Mouse (Mus musculus): ENCODE data around the gene Pls1. TPM values are rescaled to one million over a fixed set of nuclear protein-coding genes. Genes with fewer than 3 reads are reported as not detected.

Pls1 gene
- polyA plus RNA-seq (2016; fragmentation: Nextera tagmentation; extraction: Ambion mirVana) = 9.9 and 10.7 TPM in 2 replicates

DNA sequence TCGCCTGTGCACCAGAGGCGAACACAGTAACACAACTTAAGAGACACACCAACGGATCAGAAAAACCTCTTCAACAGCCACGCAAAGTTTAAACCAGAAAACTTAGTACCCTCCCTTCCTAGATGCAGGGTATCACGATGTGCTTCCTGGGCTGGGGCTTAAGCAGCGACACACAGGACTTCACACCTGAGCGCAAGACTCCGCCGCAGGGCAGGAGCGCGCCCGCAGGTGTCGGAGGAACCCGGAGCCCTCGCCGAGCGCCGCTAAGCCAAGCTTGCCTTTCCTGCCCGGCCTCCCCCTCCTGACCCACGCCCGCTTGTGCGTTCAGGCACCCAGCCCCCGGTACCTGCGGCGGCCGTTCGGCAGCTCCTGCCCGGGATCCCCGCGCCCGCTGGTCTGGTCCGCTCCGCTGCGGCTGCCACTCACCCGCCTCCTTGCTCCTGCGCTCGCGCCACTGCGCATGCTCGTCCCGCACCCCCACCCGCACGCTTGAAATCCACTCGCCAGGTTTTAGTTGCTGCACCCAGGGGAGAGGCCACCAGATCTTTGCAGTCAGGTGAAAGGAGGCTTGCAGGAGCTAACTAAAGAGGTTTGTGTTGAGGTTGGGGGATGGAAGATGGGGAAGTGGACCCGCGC, at the start of gene Pls1:
Gene Pls1, minus strand, starts transcription at position 487 of the 636 bp plus-strand sequence.
- ATAC-seq = peak; percentile 64; the same call in 1 of the 2 replicates
- WGBS (ENCODE audit: insufficient replicate concordance) = under 1% methylated on average over 46 of the region's 46 CpGs

DNA sequence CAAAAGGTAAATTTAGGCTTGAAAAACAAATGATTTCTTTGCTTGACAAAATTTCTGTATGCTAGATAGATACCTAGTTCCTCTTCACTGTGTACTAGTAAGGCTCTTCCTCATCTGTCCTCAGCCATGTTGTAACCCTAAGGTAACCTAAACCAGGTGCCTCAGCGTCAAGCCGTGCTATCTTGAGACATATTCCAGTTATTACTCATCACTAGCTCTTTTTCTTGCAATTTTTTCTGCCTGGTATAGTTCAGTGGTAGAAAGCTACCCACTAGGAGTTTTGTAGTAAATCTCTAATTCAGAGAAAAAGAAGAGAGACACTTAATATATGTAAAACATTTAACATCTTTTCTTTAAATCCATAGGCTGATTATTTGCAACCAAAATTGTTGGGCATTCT, 37.6 kb upstream of the Pls1 start:
- no peaks in the 10 kb centered on the region for H3K27me3 ChIP-seq (replicated peaks)
- no peak for ATAC-seq
- peaks cover 35% of the 10 kb centered on the region for H3K36me3 ChIP-seq
- no peak overlapping the region for H3K9ac ChIP-seq
- no peaks in the 10 kb centered on the region for H3K4me1 ChIP-seq
- H3K27ac ChIP-seq = no peak overlapping the region
- H3K4me2 ChIP-seq = no peak overlapping the region
- WGBS (ENCODE audit: insufficient replicate concordance) = 79% methylated on average over 2 of the region's 2 CpGs
- no peaks in the 10 kb centered on the region for H3K9me3 ChIP-seq (replicated peaks)
- H3K4me3 ChIP-seq = no peak overlapping the region

More for the DNA sequence above, at the start of gene Pls1:
- Histone ChIP-seq H3K4me2 (peak within 1 kb of the TSS; percentile 68), H3K27ac (no peak within 1 kb of the TSS), H3K36me3 (no peaks in the 10 kb centered on the region), H3K4me1 (no peaks in the 10 kb centered on the region; the same call in 1 of the 2 replicates), H3K4me3 (peak within 1 kb of the TSS; percentile 54), H3K9ac (peak within 1 kb of the TSS; percentile 39), H3K27me3 (replicated peaks) (peaks cover 40% of the 10 kb centered on the region), H3K9me3 (replicated peaks) (no peaks in the 10 kb centered on the region)

DNA sequence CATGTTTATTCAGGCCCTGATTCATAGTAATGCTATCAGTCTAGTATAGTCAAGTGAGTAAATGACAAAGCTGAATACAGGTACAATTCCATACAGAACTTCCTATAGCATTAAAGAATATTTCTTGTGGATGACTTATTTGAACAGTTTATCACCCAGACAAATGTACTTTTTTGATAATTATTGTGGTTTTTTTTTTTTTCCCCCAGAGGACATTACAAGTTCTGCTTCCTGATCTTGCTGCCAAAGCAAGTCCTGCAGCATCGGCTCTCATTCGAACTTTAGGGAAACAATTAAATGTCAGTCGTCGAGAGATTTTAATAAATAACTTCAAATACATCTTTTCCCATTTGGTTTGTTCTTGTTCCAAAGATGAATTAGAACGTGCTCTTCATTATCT, 33.1 kb upstream of the Pls1 start:
- H3K9ac ChIP-seq = no peak overlapping the region
- H3K9me3 ChIP-seq (replicated peaks) = no peaks in the 10 kb centered on the region
- H3K36me3 ChIP-seq = peaks cover 32% of the 10 kb centered on the region
- H3K4me1 ChIP-seq = no peaks in the 10 kb centered on the region
- H3K27me3 ChIP-seq (replicated peaks) = no peaks in the 10 kb centered on the region
- WGBS (ENCODE audit: insufficient replicate concordance) = 78% methylated on average over 5 of the region's 5 CpGs
- H3K27ac ChIP-seq = no peak overlapping the region
- H3K4me3 ChIP-seq = no peak overlapping the region
- no peak overlapping the region for H3K4me2 ChIP-seq
- ATAC-seq = no peak

DNA sequence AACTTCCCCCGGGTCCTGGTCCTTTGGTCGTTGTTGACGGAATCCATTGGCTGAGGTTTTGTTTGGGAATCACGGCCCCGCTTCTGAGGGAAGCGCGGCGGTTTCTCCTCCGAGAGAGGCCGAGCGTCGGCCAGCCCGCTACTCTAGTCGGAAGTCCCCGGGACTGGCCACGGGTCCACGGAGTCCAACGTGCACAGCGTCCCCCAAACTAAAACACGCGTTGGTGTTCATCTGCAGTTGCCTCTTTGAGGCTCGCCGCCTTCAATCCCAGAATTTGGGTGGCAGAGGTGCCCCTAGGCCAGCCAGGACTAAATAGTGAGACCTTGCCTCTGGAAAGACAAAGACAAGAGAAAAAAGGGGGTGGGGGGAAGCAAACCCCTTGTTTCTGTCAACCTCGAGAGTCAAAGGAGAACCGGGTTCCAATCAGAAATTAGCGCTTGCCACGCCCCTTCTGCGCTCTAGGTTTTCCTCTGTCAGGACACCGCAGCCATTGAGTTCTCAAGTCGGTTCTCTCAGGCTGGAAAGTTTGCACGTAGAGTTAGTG, 13.0 kb upstream of the Pls1 start:
- under 1% methylated on average over 31 of the region's 31 CpGs for WGBS (ENCODE audit: insufficient replicate concordance)
- H3K27ac ChIP-seq = peak overlapping the region; percentile 76
- H3K36me3 ChIP-seq = peaks cover 5% of the 10 kb centered on the region
- H3K4me1 ChIP-seq = peaks cover 7% of the 10 kb centered on the region; the same call in 1 of the 2 replicates
- ATAC-seq = peak; percentile 28
- peak overlapping the region; percentile 96 for H3K4me3 ChIP-seq
- no peaks in the 10 kb centered on the region for H3K9me3 ChIP-seq (replicated peaks)
- H3K27me3 ChIP-seq (replicated peaks) = no peaks in the 10 kb centered on the region
- H3K9ac ChIP-seq = peak overlapping the region; percentile 89
- H3K4me2 ChIP-seq = peak overlapping the region; percentile 98

DNA sequence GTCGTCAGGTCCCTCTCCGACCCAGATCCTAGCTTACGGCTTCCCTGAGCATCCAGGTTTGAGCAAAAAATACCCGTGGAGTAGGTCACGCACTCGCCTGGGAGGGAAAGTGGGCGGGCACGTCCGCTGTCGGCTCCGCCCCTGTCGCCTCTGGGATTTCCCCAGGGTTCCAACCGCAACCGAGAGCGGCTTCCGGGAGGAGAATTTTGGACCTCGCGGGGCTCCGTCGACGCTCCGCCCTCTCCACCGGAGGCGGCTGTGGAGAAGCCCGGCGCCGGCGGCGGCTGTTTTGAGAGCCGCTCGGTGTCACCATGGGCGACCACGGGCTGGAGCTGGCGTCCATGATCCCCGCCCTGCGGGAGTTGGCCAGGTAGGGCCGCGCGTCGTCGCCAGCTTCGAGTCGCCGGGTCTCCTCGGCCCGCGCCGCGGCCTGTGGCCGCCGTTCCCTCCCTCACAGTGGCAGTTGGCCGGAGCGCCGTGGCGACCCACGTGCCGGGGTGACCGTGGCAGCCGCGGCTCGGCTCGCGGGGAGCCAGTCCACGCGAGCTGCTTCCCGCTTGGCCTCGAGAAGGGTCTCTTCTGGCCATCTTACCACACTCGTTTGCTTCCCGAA, 12.4 kb upstream of the Pls1 start, which contains the start of gene Atr:
Gene Atr, plus strand, starts transcription at position 184 of the 613 bp plus-strand sequence.
- Histone ChIP-seq H3K4me3 (peak within 1 kb of the TSS; percentile 96), H3K4me1 (peaks cover 7% of the 10 kb centered on the region; the same call in 1 of the 2 replicates), H3K9ac (peak within 1 kb of the TSS; percentile 89), H3K4me2 (peak within 1 kb of the TSS; percentile 98), H3K27ac (peak within 1 kb of the TSS; percentile 76), H3K36me3 (no peaks in the 10 kb centered on the region), H3K9me3 (replicated peaks) (no peaks in the 10 kb centered on the region), H3K27me3 (replicated peaks) (no peaks in the 10 kb centered on the region)
- ATAC-seq = peak; percentile 92
- 2% methylated on average over 64 of the region's 69 CpGs for WGBS (ENCODE audit: insufficient replicate concordance)

DNA sequence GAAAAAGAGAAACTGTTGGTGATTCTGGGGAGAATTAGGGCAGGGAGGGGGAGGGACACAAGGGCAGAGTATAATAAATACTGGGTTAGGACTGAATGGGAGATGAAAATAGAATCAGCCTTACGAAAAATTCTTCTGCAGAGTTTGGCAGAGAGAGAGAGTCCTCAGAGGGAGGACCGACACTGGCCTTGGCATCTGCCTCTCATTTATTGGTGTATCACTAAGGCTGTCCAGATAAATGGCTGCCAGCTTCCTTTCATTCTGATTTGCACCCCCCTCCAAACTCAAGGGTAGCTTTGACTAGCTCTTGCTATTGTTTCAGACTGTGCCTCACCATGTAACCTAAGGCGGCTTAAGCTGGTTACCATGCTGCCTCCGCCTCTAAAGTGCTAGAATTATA, 10.9 kb upstream of the Pls1 start:
- Histone ChIP-seq H3K9ac (no peak overlapping the region), H3K27ac (no peak overlapping the region), H3K4me1 (peaks cover 7% of the 10 kb centered on the region; the same call in 1 of the 2 replicates), H3K9me3 (replicated peaks) (no peaks in the 10 kb centered on the region), H3K36me3 (no peaks in the 10 kb centered on the region), H3K4me3 (no peak overlapping the region), H3K4me2 (no peak overlapping the region), H3K27me3 (replicated peaks) (no peaks in the 10 kb centered on the region)
- no peak for ATAC-seq
- WGBS (ENCODE audit: insufficient replicate concordance) = 74% methylated on average over 4 of the region's 4 CpGs

DNA sequence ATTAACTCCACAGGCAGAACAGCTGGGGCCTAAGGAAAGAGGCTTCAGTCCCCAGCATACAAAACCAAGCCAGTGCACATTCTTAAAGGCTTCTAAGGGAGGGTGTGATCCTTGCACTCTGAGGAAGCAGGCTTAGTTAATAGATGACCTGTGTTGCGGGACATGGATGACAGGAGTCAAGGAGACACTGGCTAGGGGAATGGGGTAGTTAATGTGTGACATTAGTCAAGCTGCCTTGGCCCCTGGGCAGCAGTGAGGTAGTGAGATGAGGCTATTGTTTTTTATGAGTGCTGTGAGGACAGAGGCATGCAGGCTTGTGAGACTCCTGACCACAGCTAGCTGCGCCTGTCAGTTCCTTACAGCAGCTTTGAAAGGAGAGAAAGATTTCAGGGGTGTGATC, 9.8 kb upstream of the Pls1 start:
- no peaks in the 10 kb centered on the region for H3K9me3 ChIP-seq (replicated peaks)
- no peak overlapping the region for H3K9ac ChIP-seq
- H3K36me3 ChIP-seq = no peaks in the 10 kb centered on the region
- no peak overlapping the region for H3K4me3 ChIP-seq
- H3K4me2 ChIP-seq = no peak overlapping the region
- no peaks in the 10 kb centered on the region for H3K27me3 ChIP-seq (replicated peaks)
- WGBS (ENCODE audit: insufficient replicate concordance) = 70% methylated on average over 2 of the region's 2 CpGs
- no peak for ATAC-seq
- H3K4me1 ChIP-seq = peaks cover 7% of the 10 kb centered on the region; the same call in 1 of the 2 replicates
- no peak overlapping the region for H3K27ac ChIP-seq

DNA sequence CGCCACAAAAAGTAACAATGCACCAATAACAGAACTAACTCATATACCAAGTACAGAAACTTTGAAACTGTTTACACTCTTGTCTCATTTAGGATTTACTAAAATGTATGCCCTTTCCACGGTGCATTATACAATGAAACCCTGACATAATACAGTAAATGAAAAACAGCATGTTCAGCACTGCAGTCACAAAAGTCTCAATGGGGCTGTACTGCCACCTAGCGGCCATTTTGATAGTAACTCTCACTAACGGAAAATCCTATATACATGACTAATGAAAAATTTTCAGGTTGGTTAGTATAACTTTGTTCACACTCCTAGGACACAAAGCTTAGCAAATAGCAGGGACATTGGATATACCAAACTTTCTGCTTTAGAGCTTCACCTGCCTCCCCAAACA, 7.8 kb upstream of the Pls1 start:
- Histone ChIP-seq H3K9ac (no peak overlapping the region), H3K4me1 (peaks cover 7% of the 10 kb centered on the region; the same call in 1 of the 2 replicates), H3K4me2 (no peak overlapping the region), H3K9me3 (replicated peaks) (no peaks in the 10 kb centered on the region), H3K36me3 (no peaks in the 10 kb centered on the region), H3K4me3 (no peak overlapping the region), H3K27ac (no peak overlapping the region), H3K27me3 (replicated peaks) (no peaks in the 10 kb centered on the region)
- ATAC-seq = no peak
- 22% methylated on average over 4 of the region's 4 CpGs for WGBS (ENCODE audit: insufficient replicate concordance)

DNA sequence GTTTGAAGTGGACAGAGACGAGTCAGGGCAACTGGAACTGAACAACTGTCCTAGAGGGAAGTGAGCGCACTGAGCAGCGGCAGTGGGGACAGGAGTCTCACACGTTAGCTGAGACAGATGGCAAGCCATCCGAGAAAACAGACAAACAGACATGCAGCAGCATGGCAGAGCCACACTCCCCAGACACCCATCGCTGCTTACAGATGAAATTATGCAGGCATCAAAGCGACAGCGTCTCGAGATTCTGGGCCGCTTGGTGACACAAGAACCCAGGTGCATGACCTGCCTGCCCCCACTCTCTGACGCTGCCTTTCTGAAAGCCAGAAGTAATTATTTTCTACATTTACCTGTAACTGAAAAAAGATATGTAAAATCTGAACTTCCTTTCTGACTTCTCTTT, 6.6 kb upstream of the Pls1 start:
- Histone ChIP-seq H3K4me3 (no peak overlapping the region), H3K9me3 (replicated peaks) (no peaks in the 10 kb centered on the region), H3K9ac (no peak overlapping the region), H3K27ac (no peak overlapping the region), H3K4me2 (no peak overlapping the region), H3K4me1 (peaks cover 1% of the 10 kb centered on the region; the same call in 1 of the 2 replicates), H3K27me3 (replicated peaks) (peaks cover 2% of the 10 kb centered on the region; the same call in 1 of the 2 replicates), H3K36me3 (no peaks in the 10 kb centered on the region)
- 70% methylated on average over 11 of the region's 11 CpGs for WGBS (ENCODE audit: insufficient replicate concordance)
- no peak for ATAC-seq

DNA sequence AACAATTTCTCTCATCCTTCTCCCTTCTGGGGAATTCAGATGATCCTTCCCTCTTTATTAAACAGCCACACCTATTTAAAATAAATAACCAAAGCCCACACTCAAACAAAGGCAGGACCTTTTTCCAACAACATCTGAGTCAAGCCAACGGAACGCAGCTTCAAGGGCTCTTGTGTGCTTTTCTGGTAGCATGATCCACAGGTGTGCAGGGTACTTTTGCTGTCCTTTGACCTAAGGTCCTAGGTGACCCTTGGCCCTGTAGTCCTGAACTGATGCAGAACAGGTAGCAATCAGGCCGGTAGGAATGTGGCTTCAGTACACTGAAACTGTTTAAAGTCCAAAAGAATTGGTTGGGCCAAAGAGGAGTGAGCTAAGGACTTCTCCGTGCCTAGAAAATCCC, 600 bp upstream of the Pls1 start:
- H3K9me3 ChIP-seq (replicated peaks) = no peaks in the 10 kb centered on the region
- H3K4me2 ChIP-seq = peak overlapping the region; percentile 68
- WGBS (ENCODE audit: insufficient replicate concordance) = 70% methylated on average over 4 of the region's 4 CpGs
- 0 out of 2 replicates have a peak, but pooled peaks have one; percentile 42 for ATAC-seq
- no peaks in the 10 kb centered on the region for H3K36me3 ChIP-seq
- H3K27me3 ChIP-seq (replicated peaks) = peaks cover 40% of the 10 kb centered on the region
- no peaks in the 10 kb centered on the region; the same call in 1 of the 2 replicates for H3K4me1 ChIP-seq
- H3K9ac ChIP-seq = no peak overlapping the region
- H3K27ac ChIP-seq = no peak overlapping the region
- H3K4me3 ChIP-seq = no peak overlapping the region

DNA sequence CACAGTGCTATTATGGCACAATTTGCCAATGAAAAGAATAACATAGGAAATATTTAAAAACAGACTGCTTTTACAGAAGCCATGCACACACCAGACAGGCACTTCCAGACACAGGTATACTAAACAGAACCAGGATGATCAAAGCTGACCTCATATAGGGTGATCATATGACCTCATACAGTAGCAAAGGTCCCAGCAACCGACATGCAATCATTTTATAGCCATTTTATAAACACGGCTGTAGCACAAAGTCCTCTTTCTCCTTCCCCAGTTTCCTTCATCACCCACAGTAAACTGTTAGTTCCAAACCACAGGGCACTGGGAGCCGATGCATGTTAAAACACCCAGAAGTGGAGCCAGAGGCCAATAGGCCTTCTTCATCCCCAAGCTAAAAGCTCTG, 5.7 kb downstream of the Pls1 start:
- Histone ChIP-seq H3K4me1 (no peaks in the 10 kb centered on the region), H3K27me3 (replicated peaks) (peaks cover 17% of the 10 kb centered on the region), H3K4me3 (no peak overlapping the region), H3K4me2 (no peak overlapping the region), H3K9ac (no peak overlapping the region), H3K9me3 (replicated peaks) (no peaks in the 10 kb centered on the region), H3K36me3 (no peaks in the 10 kb centered on the region), H3K27ac (no peak overlapping the region)
- no peak for ATAC-seq
- 63% methylated on average over 3 of the region's 3 CpGs for WGBS (ENCODE audit: insufficient replicate concordance)

DNA sequence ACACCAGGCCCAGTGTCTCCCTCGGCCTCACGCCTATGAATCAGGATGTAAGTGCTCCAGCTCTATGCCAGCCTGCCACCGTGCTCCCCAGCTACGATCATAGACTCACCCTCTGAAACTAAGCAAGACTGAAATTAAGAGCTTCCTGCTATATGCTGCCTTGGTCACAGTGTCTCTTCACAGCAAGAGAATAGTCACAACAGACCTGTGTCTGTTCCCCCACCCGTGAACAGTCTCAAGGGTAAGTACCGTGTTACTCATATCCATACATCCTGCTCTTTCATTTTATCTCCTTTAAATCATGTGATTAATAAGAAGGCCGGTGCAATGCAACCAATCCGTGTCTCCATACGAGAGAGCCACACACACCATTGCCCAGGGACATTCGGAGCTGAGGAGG, 9.4 kb downstream of the Pls1 start:
- Histone ChIP-seq H3K4me3 (no peak overlapping the region), H3K4me2 (no peak overlapping the region), H3K9ac (no peak overlapping the region), H3K27me3 (replicated peaks) (no peaks in the 10 kb centered on the region), H3K36me3 (no peaks in the 10 kb centered on the region), H3K27ac (no peak overlapping the region), H3K9me3 (replicated peaks) (no peaks in the 10 kb centered on the region), H3K4me1 (0 out of 2 replicates have a peak, but pooled peaks cover 3% of the 10 kb centered on the region)
- 72% methylated on average over 10 of the region's 10 CpGs for WGBS (ENCODE audit: insufficient replicate concordance)
- no peak for ATAC-seq
